Mouse (Mus musculus) lung, embryonic 16.5 days (tissue): ENCODE data around the gene 1700017B05Rik. TPM values are rescaled to one million over a fixed set of nuclear protein-coding genes. Genes with fewer than 3 reads are reported as not detected.

Source experiments
- ATAC-seq: fragments of 200-750 bp; cut with Nextera tagmentation; 2 replicates; pipeline ENCODE4 v1.8.0; 2017; ENCODE audit warnings: low read depth, mild to moderate bottlenecking, moderate library complexity
- H3K27ac ChIP-seq: fragments of 300-500 bp; sonication (generic); 2 replicates; pipeline ENCODE4 v1.5.1; 2014; ENCODE audit warnings: mild to moderate bottlenecking, control low read depth, low read length
- H3K27me3 ChIP-seq: fragments of 300-500 bp; sonication (generic); 2 replicates; pipeline ENCODE4 v1.6.1; 2014; ENCODE audit warnings: low read depth, low read length, mixed read lengths; ENCODE audit not compliant: control insufficient read depth, insufficient read depth
- H3K36me3 ChIP-seq: fragments of 300-500 bp; sonication (generic); 2 replicates; pipeline ENCODE4 v1.6.1; 2014; ENCODE audit warnings: low read length; ENCODE audit not compliant: control insufficient read depth, insufficient read depth
- H3K4me1 ChIP-seq: fragments of 300-500 bp; sonication (generic); replicated peaks from 2 replicates; pipeline ENCODE4 v1.6.1; 2014; ENCODE audit warnings: low read length, mixed read lengths; ENCODE audit not compliant: control insufficient read depth, insufficient read depth
- H3K4me2 ChIP-seq: fragments of 300-500 bp; sonication (generic); 2 replicates; pipeline ENCODE4 v1.6.1; 2014; ENCODE audit warnings: low read depth, low read length, control low read depth
- H3K4me3 ChIP-seq: fragments of 300-500 bp; sonication (generic); 2 replicates; pipeline ENCODE4 v1.5.1; 2014; ENCODE audit warnings: mild to moderate bottlenecking, low read length, control low read depth
- H3K9ac ChIP-seq: fragments of 300-500 bp; sonication (generic); 2 replicates; pipeline ENCODE4 v1.6.1; 2014; ENCODE audit warnings: low read length, control low read depth
- H3K9me3 ChIP-seq: fragments of 300-500 bp; sonication (generic); 2 replicates; pipeline ENCODE4 v1.6.1; 2016; ENCODE audit warnings: low read length; ENCODE audit not compliant: control insufficient read depth
- WGBS: fragments of 180-500 bp; shearing (Covaris S2); extraction: QIAGEN DNeasy Blood & Tissue Kit; methylation state at CpG from one replicate; pipeline ENCODE4 v1.1.7; 2014; 5-methylcytosine and 5-hydroxymethylcytosine counted together
- polyA plus RNA-seq: library from polyadenylated mRNA; unstranded; fragments of >200 nt; fragmentation: Nextera tagmentation; extraction: Ambion mirVana; gene quantifications from 2 replicates; pipeline ENCODE4 v1.2.1, GENCODE M21; 2015

1700017B05Rik gene
- polyA plus RNA-seq, 1 experiment from 2014 or later = 20.3 TPM

DNA sequence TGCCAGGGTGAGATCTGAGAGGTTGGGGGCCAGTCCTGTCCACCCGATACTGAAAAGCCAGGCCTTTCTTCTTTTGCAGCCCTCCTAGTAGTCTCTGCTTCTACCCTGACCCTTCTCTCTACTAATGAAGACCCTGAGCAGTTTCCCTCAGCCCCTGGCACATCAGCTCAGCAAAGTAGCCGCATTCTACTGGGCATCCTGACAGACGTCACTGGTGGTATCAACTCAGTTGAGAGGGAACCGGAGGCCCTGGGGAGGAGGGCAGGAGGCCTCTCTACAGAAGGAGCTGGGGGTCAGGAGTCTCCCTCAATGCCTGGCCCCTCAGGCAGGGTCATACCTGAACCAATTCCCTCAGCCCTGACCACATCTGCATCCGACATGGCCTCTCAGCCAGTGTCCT, 21.3 kb downstream of the 1700017B05Rik start:
- no peak overlapping the region for H3K4me3 ChIP-seq
- 78% methylated on average over 5 of the region's 5 CpGs for WGBS

DNA sequence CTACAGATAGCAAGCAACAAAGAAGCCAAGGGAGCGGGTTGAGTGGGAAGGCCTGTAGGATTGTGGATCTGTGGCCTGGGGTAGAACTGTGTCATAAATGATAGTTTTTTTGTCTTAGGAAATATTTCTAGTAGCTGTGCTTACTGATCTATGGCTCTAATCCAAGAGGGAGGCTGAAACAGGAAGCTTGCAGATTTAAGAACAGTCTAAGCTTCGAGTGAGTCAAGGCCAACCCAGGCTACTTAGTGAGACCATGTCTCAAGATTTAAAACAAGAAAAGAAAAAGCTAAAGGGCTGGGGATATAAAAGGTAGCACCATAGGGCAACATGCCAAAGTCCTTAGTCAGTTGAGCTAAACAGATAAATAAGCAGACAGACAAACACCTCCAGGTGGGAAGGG, 24.2 kb downstream of the 1700017B05Rik start:
- Histone ChIP-seq H3K27me3 (no peaks in the 10 kb centered on the region), H3K9ac (no peak overlapping the region), H3K4me2 (no peak overlapping the region), H3K4me3 (no peak overlapping the region), H3K4me1 (no peaks in the 10 kb centered on the region), H3K36me3 (no peaks in the 10 kb centered on the region), H3K9me3 (no peaks in the 10 kb centered on the region), H3K27ac (no peak overlapping the region)
- WGBS = 78% methylated on average over 2 of the region's 2 CpGs
- no peak for ATAC-seq

More for the DNA sequence above, 21.3 kb downstream of the 1700017B05Rik start:
- H3K9ac ChIP-seq = no peak overlapping the region
- no peaks in the 10 kb centered on the region for H3K27me3 ChIP-seq
- no peaks in the 10 kb centered on the region for H3K36me3 ChIP-seq
- no peaks in the 10 kb centered on the region for H3K9me3 ChIP-seq
- H3K4me2 ChIP-seq = no peak overlapping the region
- H3K27ac ChIP-seq = no peak overlapping the region
- no peak for ATAC-seq
- H3K4me1 ChIP-seq = no peaks in the 10 kb centered on the region

DNA sequence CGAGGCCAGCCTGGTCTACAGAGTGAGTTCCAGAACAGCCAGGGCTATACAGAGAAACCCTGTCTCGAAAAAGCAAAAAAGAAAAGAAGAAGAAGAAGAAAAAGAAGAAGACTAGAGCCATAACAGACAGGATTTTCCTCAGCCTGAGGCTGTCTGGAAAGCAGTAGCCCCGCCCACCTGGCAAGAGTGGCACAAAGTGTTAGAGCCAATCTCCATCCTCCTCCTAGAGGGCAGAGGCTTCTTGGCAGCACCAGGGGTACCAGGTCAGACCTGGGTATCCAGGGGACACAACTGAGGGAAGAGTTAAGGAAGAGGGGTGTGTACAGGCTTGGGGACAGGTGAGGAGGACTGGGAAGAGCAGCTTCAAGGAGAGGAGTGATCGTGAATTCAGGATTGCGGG, 24.7 kb downstream of the 1700017B05Rik start:
- Histone ChIP-seq H3K36me3 (no peaks in the 10 kb centered on the region), H3K4me1 (no peaks in the 10 kb centered on the region), H3K27ac (no peak overlapping the region), H3K4me3 (no peak overlapping the region), H3K9ac (no peak overlapping the region), H3K9me3 (no peaks in the 10 kb centered on the region), H3K27me3 (no peaks in the 10 kb centered on the region), H3K4me2 (no peak overlapping the region)
- 75% methylated on average over 5 of the region's 5 CpGs for WGBS
- ATAC-seq = no peak

DNA sequence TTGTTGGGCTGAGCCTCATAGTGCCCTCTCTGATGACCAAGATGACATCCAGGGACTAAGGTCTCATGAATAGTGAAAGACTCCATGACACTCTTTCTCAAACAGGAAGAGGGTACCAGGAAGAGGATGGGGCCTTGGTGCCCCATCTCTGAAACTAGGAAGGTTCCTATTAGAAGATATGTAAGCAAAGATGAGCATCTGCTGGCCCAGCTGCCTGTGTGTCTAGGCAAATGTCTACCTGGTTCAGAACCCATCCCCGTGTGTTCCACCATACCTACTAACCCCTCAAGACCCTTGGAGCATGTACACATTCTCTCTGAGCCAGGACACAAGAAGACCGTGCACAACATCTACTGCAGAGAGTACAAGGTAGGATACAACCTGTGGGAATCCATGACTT, 26.2 kb downstream of the 1700017B05Rik start, which contains the start of gene Trcg1:
Gene Trcg1 (plus strand): TSS at position 301 of the 400 bp plus-strand sequence.
- no peak within 1 kb of the TSS for H3K4me2 ChIP-seq
- WGBS = 73% methylated on average over 2 of the region's 2 CpGs
- ATAC-seq = no peak
- H3K9me3 ChIP-seq = no peaks in the 10 kb centered on the region
- no peaks in the 10 kb centered on the region for H3K36me3 ChIP-seq
- H3K4me1 ChIP-seq = no peaks in the 10 kb centered on the region
- no peaks in the 10 kb centered on the region for H3K27me3 ChIP-seq
- no peak within 1 kb of the TSS for H3K9ac ChIP-seq
- no peak within 1 kb of the TSS for H3K4me3 ChIP-seq
- H3K27ac ChIP-seq = no peak within 1 kb of the TSS

DNA sequence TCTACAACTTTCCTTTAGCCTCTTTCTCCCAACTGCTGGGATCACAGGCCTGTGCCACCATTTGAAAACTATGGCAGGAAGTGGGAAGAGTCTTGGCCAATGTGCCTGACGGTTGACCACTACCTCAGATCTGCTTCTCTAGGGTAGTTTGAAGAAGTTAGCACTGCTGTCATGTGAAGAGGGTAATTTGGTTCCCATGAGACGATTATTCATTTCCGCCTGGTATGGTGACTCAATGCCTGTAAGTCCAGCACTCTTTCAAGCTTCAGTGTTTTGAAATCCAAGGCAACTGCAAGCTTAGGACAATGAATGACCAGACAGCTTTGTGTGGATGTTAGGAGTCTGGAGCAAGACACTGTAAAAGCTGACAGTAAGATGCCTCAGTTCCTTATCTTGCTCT, 28.6 kb downstream of the 1700017B05Rik start:
- Histone ChIP-seq H3K9ac (no peak overlapping the region), H3K36me3 (no peaks in the 10 kb centered on the region), H3K4me2 (no peak overlapping the region), H3K4me1 (peaks cover 4% of the 10 kb centered on the region; the same call in 1 of the 2 replicates), H3K4me3 (no peak overlapping the region), H3K9me3 (no peaks in the 10 kb centered on the region), H3K27me3 (no peaks in the 10 kb centered on the region), H3K27ac (no peak overlapping the region)
- 79% methylated on average over 3 of the region's 3 CpGs for WGBS
- ATAC-seq = no peak

DNA sequence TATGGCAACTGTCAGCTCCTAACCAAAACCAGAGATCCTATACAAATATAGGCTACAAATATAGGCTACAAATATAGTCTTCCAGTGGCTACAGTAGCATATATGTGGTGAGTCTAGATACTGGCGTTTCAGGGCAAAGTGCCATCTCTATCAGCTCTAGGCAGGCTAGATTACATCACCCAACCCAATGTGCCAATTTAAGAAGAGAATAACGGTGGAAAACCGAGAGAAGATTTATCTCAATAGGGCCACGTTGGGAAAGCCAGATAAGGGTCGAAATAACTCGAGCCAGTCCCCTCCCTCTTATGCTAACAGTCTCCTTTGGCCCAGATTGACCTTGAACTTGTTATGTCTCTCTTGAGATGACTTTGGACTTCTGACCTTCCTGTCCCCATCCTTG, 29.3 kb downstream of the 1700017B05Rik start:
- Histone ChIP-seq H3K4me2 (no peak overlapping the region), H3K36me3 (no peaks in the 10 kb centered on the region), H3K9me3 (no peaks in the 10 kb centered on the region), H3K27ac (no peak overlapping the region), H3K27me3 (no peaks in the 10 kb centered on the region), H3K4me3 (no peak overlapping the region), H3K9ac (no peak overlapping the region), H3K4me1 (peaks cover 4% of the 10 kb centered on the region; the same call in 1 of the 2 replicates)
- no peak for ATAC-seq
- WGBS = 53% methylated on average over 6 of the region's 6 CpGs

DNA sequence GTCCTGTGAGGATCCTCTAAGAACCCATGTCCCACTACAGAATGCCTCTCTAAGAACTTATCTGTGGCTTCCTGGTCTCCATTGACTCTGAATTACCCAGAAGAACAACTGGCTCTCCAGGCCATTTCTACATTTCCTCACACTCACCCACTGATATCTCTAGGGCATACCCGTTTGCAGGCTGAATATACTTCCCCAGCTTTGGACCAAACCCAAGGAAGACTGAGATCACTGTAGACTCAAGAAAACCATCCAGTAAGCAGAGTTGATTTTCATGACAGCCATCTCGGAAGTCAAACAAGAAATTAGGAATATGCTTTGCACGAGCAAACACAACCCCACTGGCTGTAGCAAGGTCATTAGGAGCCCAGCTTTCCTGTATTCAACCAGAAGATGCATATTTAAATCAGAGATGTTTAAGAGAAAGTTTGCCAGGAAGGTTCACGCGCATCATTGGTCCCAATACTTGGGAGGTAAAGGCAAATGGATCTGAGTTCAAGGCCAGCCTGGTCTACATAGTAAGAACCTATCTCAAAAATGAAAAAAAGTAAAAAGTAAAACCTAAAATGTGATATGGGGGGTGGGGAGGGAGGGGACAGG, 30.0 kb downstream of the 1700017B05Rik start:
- H3K9me3 ChIP-seq = no peaks in the 10 kb centered on the region
- no peaks in the 10 kb centered on the region for H3K36me3 ChIP-seq
- H3K4me1 ChIP-seq = peaks cover 4% of the 10 kb centered on the region; the same call in 1 of the 2 replicates
- ATAC-seq = no peak
- no peak overlapping the region for H3K4me2 ChIP-seq
- no peaks in the 10 kb centered on the region for H3K27me3 ChIP-seq
- WGBS = 84% methylated on average over 5 of the region's 5 CpGs
- H3K27ac ChIP-seq = no peak overlapping the region
- no peak overlapping the region for H3K9ac ChIP-seq
- H3K4me3 ChIP-seq = no peak overlapping the region

DNA sequence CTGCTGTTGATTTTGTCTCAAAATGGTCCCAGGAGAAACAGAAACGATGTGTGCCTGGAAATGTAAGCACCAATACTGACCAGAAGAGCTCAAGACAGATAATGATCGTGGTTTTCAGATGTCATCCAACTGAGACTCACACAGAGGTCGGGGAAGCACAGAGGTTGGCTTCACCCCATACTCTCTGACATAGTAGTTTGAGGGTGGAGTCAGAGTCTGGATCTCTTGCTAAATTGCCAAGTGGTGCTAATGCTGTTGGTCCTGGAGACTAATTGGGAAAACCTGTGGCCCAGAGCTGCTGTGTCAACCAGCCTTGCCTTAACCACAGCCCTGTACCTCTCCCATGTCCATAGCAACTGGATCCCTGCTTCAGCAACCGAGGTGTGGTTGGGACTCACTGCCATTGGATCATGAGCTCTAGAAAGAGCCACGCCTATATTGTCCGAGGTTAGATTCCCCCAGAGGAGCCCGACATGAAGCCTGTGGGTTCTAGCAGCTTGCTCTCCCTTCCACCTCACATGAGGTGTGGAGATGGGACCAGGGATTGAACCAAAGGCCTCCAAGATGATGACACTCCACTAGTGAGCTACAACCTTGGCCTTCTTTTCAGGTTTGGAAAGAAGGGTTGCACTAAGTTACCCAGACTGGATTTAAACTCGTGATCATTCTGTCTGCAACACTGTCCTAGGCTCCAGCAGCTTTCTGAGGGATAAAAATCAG, 30.7 kb downstream of the 1700017B05Rik start:
- ATAC-seq = no peak
- H3K36me3 ChIP-seq = no peaks in the 10 kb centered on the region
- H3K4me2 ChIP-seq = no peak overlapping the region
- no peak overlapping the region for H3K27ac ChIP-seq
- H3K27me3 ChIP-seq = no peaks in the 10 kb centered on the region
- peaks cover 4% of the 10 kb centered on the region; the same call in 1 of the 2 replicates for H3K4me1 ChIP-seq
- no peak overlapping the region for H3K4me3 ChIP-seq
- H3K9me3 ChIP-seq = no peaks in the 10 kb centered on the region
- 61% methylated on average over 8 of the region's 8 CpGs for WGBS
- no peak overlapping the region for H3K9ac ChIP-seq

DNA sequence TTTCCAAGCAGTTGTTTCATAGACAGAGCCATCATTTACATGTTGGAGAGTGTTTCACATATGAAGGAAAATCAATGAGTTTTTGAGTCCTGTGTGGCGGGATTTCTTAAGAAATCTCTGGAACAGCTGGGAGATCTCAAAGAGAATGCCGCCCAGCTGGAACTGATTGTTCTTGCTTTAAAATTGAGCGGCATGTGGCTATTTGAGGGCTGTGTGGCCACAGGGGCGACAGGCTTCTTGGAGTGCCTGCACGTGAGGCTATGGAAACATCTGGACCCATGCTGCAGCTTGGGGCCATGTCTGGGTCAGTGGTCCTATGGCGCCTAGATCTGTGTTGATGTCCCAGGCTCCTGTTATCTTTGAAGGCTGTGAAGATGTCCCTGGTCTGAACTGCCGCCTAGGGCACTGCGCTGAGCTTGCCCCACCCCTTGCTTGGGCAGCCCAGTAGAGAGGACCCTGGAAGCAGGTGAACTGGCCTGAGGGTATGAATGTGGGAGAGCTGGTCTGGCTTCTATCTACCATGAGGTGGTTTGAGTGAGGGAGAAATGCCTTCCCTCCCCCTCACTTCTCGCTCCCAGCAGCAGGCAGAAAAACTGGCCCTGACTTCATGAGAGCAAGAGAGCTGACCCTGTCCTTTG, 32.1 kb downstream of the 1700017B05Rik start:
- WGBS = 41% methylated on average over 9 of the region's 9 CpGs
- H3K4me1 ChIP-seq = peaks cover 4% of the 10 kb centered on the region; the same call in 1 of the 2 replicates
- H3K27ac ChIP-seq = no peak overlapping the region
- H3K4me2 ChIP-seq = no peak overlapping the region
- ATAC-seq = peak; percentile 69
- no peak overlapping the region for H3K9ac ChIP-seq
- no peaks in the 10 kb centered on the region for H3K9me3 ChIP-seq
- H3K27me3 ChIP-seq = no peaks in the 10 kb centered on the region
- H3K4me3 ChIP-seq = no peak overlapping the region
- no peaks in the 10 kb centered on the region for H3K36me3 ChIP-seq
